Mouse (Mus musculus): ENCODE measurements around the gene Tpd52l1.
A peak's percentile ranks its signal among the peaks of the same experiment; 100 is the strongest.

The Tpd52l1 gene

GRCm38 (mm10) chr10:31336432-31336831 lies 109.3 kb downstream of the Tpd52l1 start:
- DNase-seq, result no peak

GRCm38 (mm10) chr10:31331225-31331775 lies 114.5 kb downstream of the Tpd52l1 start:
- DNase-seq, result peak; percentile 7

GRCm38 (mm10) chr10:31330286-31330962 lies 115.3 kb downstream of the Tpd52l1 start:
- DNase-seq, result no peak

GRCm38 (mm10) chr10:31329436-31329835 lies 116.3 kb downstream of the Tpd52l1 start:
- no peak for DNase-seq

GRCm38 (mm10) chr10:31318491-31318890 lies 127.3 kb downstream of the Tpd52l1 start:
- DNase-seq, result no peak

- peak; percentile 52 for DNase-seq
Measured at GRCm38 (mm10) chr10:31312865-31313848, 132.6 kb downstream of the Tpd52l1 start, which contains the start of gene Hddc2. Hddc2 (plus strand) TSS chr10:31313383.

GRCm38 (mm10) chr10:31307024-31307598 lies 138.6 kb downstream of the Tpd52l1 start:
- DNase-seq, result no peak

GRCm38 (mm10) chr10:31303446-31303845 lies 142.3 kb downstream of the Tpd52l1 start:
- no peak for DNase-seq

GRCm38 (mm10) chr10:31300292-31300691 lies 145.5 kb downstream of the Tpd52l1 start:
- DNase-seq, result no peak

GRCm38 (mm10) chr10:31298921-31299574 lies 146.7 kb downstream of the Tpd52l1 start:
- peak; percentile 55 for DNase-seq

GRCm38 (mm10) chr10:31298263-31298662 lies 147.5 kb downstream of the Tpd52l1 start:
- DNase-seq, result no peak

- DNase-seq, result no peak
Measured at GRCm38 (mm10) chr10:31297106-31297505, 148.7 kb downstream of the Tpd52l1 start.

GRCm38 (mm10) chr10:31296458-31296857 lies 149.3 kb downstream of the Tpd52l1 start:
- DNase-seq, result no peak

GRCm38 (mm10) chr10:31295705-31296104 lies 150.1 kb downstream of the Tpd52l1 start:
- DNase-seq, result no peak

- DNase-seq, result no peak
Measured at GRCm38 (mm10) chr10:31288697-31289390, 156.9 kb downstream of the Tpd52l1 start.

GRCm38 (mm10) chr10:31287787-31288186 lies 158.0 kb downstream of the Tpd52l1 start:
- DNase-seq, result no peak

Data from cerebellum, adult 8-10 months (tissue).